Mouse (Mus musculus) embryo, embryonic 10 days (tissue): ENCODE data around the gene Tvp23a.
A peak's percentile ranks its signal among the peaks of the same experiment; 100 is the strongest.

Experiments
- DNase-seq: peaks from one replicate; pipeline ENCODE4 v3.0.0-alpha.2; 2015; ENCODE audit warnings: low spot score

Tvp23a gene

GRCm38 (mm10) chr16:10447264-10447594, at the start of gene Tvp23a:
Gene Tvp23a (minus strand): TSS chr16:10447362.
- DNase-seq, result peak; percentile 95

GRCm38 (mm10) chr16:10495824-10496298, 48.7 kb upstream of the Tvp23a start:
- DNase-seq, result no peak

GRCm38 (mm10) chr16:10492587-10492986, 45.4 kb upstream of the Tvp23a start:
- DNase-seq, result no peak

GRCm38 (mm10) chr16:10491716-10492115, 44.6 kb upstream of the Tvp23a start:
- DNase-seq, result no peak

- no peak for DNase-seq
Observed at GRCm38 (mm10) chr16:10490503-10491150, 43.5 kb upstream of the Tvp23a start.

GRCm38 (mm10) chr16:10489904-10490457, 42.8 kb upstream of the Tvp23a start:
- no peak for DNase-seq

GRCm38 (mm10) chr16:10489483-10489882, 42.3 kb upstream of the Tvp23a start:
- no peak for DNase-seq

GRCm38 (mm10) chr16:10488769-10489481, 41.8 kb upstream of the Tvp23a start:
- no peak for DNase-seq

GRCm38 (mm10) chr16:10487895-10488493, 40.8 kb upstream of the Tvp23a start:
- DNase-seq, result no peak

GRCm38 (mm10) chr16:10486993-10487392, 39.8 kb upstream of the Tvp23a start:
- DNase-seq, result no peak

- DNase-seq, result no peak
Observed at GRCm38 (mm10) chr16:10482343-10482742, 35.2 kb upstream of the Tvp23a start.

- no peak for DNase-seq
Observed at GRCm38 (mm10) chr16:10479857-10480256, 32.7 kb upstream of the Tvp23a start, which contains the start of gene Ciita. Gene Ciita (plus strand): TSS chr16:10480059.

GRCm38 (mm10) chr16:10475919-10476318, 28.8 kb upstream of the Tvp23a start:
- DNase-seq, result no peak

- no peak for DNase-seq
Observed at GRCm38 (mm10) chr16:10474956-10475355, 27.8 kb upstream of the Tvp23a start.

- no peak for DNase-seq
Observed at GRCm38 (mm10) chr16:10471950-10472349, 24.8 kb upstream of the Tvp23a start.

- DNase-seq, result no peak
Observed at GRCm38 (mm10) chr16:10468201-10468600, 21.0 kb upstream of the Tvp23a start.

GRCm38 (mm10) chr16:10467391-10468107, 20.4 kb upstream of the Tvp23a start:
- no peak for DNase-seq

GRCm38 (mm10) chr16:10465011-10465681, 18.0 kb upstream of the Tvp23a start:
- DNase-seq, result no peak

GRCm38 (mm10) chr16:10461178-10461577, 14.0 kb upstream of the Tvp23a start:
- no peak for DNase-seq

- no peak for DNase-seq
Observed at GRCm38 (mm10) chr16:10460188-10460587, 13.0 kb upstream of the Tvp23a start.

GRCm38 (mm10) chr16:10454583-10454974, 7.4 kb upstream of the Tvp23a start:
- DNase-seq, result peak; percentile 21
